Mouse (Mus musculus) B cell, adult 62 days (primary cell): ENCODE data around the gene Tex30. TPM values are rescaled to one million over a fixed set of nuclear protein-coding genes. Genes with fewer than 3 reads are reported as not detected.

ENCODE experiments used
- total RNA-seq: library from RNA; stranded (reverse); gene quantifications from 4 replicates; pipeline ENCODE4 v1.2.4, GENCODE M21; 2023

Gene Tex30
- 36.9 to 45.6 TPM (median 40.0 TPM) in 4 replicates for total RNA-seq

DNA sequence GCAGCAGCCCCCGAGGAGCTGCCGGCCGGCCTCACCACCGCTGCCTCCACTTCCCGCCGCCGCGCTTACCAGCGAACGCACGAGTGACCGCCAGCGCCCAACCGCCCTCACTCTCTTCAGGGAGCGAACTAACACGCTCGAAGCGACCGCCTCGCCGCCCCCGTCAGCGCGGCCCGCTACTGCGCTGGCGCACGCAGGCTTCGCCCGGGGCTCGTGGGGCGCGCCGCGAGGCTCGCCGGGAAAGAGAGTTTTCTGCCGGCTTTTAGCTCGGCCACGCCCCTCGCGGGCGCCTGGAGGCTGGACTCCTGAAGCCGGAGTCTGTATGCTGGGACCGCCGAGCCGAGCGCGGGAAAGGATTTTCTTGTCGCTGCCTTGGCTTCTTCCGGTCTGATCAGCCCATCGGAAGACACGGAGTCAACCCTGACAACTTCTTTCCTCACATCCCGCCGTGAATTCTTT, at the start of gene Tex30:
Tex30 (minus strand) TSS at position 183 of the 459 bp plus-strand sequence.

DNA sequence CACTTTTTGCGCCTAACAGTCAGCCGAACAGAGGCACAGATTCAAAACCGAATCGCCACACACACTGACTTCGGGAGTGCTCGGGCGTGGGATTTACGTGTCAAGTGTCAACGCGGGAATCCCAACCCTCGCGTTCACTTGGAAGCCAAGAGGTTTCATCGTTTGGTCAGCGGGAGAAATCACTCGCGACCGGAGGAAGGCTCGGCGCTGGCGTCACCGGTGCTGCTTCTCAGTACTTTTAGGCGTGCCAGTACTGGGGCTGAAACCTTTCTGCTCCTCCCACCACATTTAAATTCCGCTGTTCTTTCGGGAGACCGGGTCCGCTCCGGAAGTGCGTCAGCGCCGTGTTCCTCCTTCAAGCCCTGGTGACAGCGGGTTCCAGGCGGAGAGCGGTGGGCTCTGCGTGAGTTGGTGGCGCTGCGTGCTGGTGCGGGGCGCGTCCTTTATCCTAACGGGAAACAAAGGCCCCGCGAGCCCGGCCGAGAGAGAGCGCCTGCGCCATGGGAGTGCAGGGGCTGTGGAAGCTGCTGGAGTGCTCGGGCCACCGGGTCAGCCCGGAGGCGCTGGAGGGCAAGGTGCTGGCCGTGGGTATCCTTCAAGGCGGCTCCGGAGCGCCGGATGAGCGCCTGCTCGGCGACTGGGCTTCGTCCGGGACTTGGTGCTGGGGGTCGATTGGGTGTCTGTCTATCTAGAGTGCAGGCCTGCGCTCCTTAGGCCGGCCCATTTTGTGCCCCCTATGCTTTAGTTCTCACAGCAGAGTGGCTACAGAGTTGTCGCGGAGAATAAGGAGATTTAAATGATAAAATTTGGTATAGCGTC, 45.5 kb upstream of the Tex30 start, which contains the start of gene Ercc5:
Ercc5 (plus strand) TSS at position 182 of the 819 bp plus-strand sequence.

DNA sequence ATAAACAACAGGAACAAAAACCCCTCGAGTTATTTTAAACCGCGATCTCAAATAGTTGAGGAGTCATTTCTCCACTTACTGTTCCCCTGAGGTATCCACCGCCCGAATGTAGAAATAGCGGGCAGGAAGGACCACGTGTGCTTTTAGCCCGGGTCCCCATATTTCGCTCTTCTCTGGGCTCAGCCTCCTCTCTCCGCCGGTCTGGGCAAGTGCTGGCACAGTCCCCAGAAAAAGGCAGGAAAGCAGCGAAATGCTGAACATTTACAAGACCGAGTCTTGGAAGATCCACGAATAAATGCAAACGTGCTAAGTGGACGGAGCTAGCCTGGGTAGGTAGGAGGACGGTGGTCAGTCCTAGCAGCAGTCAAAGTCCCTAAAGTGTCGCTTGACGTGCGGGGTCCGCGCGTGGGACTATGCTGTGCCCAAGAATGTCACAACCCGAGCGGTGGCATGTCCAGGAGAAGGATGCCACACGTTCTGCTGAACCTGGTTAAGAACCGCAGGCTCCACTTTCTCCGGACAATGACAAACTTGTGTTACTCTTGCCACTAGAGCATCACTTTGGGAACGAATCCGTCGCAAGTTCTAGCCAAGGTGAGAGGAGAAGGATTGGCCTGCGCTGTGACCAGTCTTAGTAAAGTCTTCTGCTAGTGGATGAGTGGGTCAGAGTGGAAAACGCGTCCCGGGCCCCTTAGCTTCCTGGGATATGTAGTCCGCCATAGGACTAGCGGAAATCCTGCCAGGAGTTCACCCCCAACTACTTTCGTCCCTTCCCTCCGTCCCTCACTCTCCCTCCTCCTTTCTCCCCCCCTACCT, 16.2 kb upstream of the Tex30 start, which contains the start of the genes Kdelc1 and Bivm:
Kdelc1 (minus strand) TSS at position 570 of the 816 bp plus-strand sequence.
Bivm (plus strand) TSS at position 719 of the 816 bp plus-strand sequence.

DNA sequence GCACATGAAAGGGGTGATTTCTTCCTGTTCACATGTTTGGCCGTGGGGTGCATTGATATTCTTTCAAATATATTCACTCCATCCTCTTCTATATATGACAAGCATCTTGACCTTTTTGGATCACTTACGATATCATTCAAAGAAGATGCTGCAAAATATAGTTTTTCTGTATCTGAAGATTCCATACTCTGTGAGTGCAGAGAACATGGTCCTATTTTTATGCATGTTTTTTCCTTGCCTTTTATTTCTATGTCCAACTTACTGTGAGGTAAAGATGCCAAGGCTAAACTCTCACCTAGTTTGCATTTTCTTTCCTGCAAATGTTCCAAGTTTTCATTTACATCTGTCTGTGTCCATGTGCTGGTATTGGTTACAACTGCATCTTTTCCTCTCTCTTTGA, 40.4 kb downstream of the Tex30 start, which contains the start of gene Gm8251:
Gm8251 (minus strand) TSS at position 101 of the 400 bp plus-strand sequence.

Other genes starting within 250 kb of the Tex30 start
- gene Tpp2, start 168.8 kb downstream of the Tex30 start, total RNA-seq = 76.3 to 85.7 TPM (median 84.9 TPM) in 4 replicates
- not detected in 4 replicates for gene Mettl21c, start 82.4 kb downstream of the Tex30 start, total RNA-seq
- 0.09 to 0.26 TPM (median 0.20 TPM) in 4 replicates for gene Gm8251, start 40.5 kb downstream of the Tex30 start, total RNA-seq
- 2.8 to 4.2 TPM (median 3.4 TPM) in 4 replicates for gene Kdelc1, start 16.4 kb upstream of the Tex30 start, total RNA-seq
- 2.6 to 6.0 TPM (median 4.6 TPM) in 4 replicates for gene Bivm, start 16.5 kb upstream of the Tex30 start, total RNA-seq
- gene Ercc5, start 45.3 kb upstream of the Tex30 start, total RNA-seq = 24.3 to 29.5 TPM (median 25.1 TPM) in 4 replicates
- gene Mettl21e, start 116.5 kb upstream of the Tex30 start, total RNA-seq = not detected in 4 replicates